Mouse (Mus musculus) layer of hippocampus, postnatal 25 days (tissue): Measurements from ENCODE around the gene Dnah9. TPM values are rescaled to one million over a fixed set of nuclear protein-coding genes. Genes with fewer than 3 reads are reported as not detected.
A peak's percentile ranks its signal among the peaks of the same experiment; 100 is the strongest.

Experiments used
- DNase-seq, 2 experiments: peaks; one replicate each; pipeline ENCODE4 v3.0.0; 2022; ENCODE audit warnings: mixed read lengths in 2 of 2, low spot score in 1 of 2; ENCODE audit errors: extremely low spot score in 1 of 2
- total RNA-seq, 2 experiments: library from RNA; stranded (reverse); gene quantifications; 2 replicates each; pipeline ENCODE4 v1.2.3; 2021

The Dnah9 gene
- total RNA-seq, 2 experiments from 2014 or later = 12.1 to 18.9 TPM

DNA sequence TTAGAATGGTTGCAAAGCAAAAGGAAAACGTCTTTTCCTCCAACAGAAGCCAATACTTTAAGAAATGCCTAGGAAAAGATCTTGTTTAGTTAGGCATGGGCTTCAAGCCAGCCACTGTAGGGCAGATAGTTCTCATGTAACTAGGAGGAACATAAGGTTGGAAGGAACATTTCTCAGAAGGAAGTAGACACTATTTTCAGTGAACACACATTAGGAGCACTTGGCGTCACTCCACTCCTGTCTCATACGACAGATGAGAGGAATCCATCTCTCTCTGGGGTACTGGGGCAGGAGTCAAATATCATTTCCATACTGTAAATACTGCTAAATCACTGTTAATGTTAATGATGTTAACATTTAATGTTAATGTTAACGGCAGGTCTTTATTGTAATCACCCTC, 238.0 kb downstream of the Dnah9 start:
- no peak for DNase-seq

DNA sequence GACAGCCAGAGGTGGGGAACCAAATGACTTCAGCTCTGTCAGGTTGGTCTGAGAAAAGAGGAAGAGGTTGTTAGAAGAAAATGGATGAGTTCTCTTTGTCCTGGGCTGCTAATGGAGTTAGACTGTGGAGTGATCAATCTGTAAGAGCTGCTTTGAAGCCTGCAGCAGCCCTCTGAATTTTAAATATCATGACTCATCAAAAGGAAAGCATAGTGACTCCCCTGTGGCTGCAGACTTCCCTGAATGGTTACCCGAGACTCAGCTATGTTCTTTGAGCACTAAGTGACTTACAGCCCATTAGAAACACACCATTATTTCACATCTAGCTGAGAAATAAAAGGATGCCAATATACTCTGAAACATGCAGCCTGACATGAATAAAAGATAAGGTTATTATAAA, 240.4 kb downstream of the Dnah9 start:
- DNase-seq = no peak

DNA sequence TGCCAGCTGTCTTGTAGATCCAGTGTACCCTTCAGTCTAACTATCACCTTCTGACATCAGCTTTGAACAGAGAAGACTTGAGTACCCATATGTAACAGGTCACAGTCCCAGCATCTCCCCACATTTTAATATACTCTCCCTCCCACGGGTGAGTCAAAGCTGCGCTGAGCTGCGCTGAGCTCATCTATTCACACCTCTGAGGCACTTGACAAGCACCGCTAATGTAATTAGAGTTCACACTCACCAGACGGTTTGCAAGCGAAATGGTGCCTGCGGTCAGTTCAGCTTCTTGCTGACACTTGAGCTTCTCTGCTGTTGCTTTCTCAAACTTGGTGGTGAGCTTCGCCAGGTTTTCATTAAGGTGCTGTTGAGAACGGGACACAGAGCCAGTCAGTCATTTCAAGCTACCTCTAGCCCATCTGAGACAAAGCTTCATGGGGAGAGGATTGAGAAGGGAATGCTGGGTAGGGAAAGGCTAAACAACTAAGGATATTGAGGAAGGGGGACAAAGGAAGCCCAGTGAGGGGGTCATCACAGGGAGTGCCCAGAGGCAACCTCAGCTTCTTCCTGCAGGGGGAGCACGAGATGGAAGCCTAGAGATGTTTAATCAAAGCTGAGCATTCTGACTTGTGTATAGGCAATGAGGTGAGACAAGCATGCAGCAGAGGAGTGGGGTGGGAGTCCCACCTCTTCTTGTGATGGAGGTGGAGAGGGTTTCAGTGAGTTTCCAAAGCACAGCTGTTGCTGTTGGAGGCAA, 249.7 kb downstream of the Dnah9 start:
- DNase-seq = peak in 1 of 2 experiments; percentile 35

DNA sequence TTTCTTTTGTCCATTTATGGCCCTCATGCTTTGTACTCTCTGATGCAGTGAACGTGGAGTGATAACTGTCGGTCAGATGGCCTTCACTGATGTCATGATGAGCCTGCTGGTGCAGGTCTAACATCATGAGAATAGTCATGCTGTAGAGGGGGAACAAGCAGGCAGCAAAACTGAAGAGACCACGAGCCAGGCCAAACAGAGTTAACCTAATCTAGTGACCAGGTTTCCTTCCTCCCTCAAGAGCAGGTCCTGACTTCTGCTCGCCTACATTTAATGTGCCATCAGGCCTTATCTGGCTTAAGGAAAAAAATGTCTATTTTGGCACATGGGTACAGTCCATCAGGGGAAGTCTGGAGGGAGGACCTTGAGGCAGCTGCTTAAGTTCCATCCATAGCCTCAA, 259.2 kb downstream of the Dnah9 start:
- no peak for DNase-seq

DNA sequence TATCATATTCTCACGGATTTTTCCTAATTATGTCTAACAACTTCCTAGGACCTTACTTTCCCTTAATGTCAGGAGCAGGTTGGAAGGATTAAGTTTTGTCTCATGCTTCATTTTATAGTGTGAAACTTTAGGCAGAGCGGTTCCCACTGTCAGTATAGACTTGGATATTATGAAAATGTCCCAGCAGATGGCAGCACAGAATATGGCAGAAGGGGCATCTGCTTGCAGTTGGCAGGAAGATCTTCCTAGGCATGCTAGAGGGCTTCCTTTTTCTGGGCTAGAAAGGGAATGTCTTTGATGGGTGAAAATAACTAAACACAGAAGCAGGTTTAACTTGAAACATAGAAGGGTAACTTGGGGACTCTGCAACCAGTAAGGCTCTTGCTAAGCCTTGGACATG, 262.9 kb downstream of the Dnah9 start:
- peak in 1 of 2 experiments; percentile 55 for DNase-seq

DNA sequence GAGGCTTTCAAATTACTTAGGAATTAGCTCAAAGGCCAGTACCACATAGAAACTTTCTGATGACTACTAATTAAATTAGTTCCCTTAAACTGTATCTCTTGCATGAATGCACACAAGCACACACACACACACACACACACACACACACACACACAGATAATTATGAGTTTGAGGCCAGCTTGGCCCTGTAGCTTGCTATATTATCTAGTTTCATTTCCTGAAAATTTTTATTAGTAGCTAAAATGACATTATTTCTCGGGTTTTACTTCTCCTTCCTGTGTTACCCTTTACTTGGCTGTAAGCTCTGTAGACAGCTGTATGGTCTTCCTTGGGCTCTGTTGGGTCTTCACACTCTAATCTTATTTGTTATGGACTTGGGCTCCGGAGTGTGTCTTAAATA, 264.4 kb downstream of the Dnah9 start:
- DNase-seq = no peak

DNA sequence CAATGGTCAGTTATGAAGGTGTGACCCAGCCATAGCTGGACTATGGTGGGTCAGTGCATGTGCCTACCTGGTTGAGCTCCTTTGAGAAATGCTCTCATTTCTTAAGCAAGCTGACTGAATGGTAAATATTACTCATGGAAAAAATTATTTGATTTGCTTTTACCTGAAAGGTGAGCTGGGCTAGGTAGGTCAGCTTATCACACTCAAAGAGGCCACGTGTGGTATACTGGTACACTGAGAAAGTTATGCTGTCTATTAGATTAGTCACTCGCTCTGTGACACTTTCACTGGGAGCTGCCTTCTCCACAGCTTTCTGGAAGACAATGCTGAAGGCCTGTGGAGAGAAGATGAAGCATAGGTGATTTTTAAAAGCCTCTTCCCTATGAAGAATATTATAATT, 286.9 kb downstream of the Dnah9 start:
- DNase-seq = no peak

DNA sequence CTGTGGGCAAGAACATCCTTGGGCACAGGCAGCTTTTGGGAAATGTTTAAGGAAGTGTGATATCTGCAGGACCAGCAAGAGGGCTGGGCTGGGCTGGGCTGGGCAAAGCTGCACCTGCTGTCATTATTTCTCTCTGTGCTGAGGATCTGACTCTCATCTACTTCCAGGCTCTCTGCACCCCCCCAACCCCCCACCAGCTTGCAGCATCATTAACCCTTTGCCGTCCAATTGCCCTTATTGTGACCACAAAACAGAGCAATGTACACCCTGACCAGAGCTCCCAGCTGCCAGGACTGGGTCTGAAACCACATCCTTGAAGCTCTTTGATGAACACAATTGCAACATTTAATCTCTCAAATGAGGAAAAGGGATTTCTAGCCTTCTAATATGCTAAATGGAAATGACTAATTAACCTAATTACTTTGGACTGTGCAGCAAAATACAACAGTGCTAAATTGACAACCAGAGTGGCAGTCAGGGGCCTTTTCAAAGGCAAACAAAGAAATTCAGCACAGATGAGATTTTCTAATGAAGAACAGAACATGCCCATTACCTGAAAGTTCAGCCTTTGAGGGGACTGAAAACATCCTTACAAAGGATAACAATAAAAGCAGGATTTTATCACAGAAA, 291.1 kb downstream of the Dnah9 start:
- DNase-seq = no peak

DNA sequence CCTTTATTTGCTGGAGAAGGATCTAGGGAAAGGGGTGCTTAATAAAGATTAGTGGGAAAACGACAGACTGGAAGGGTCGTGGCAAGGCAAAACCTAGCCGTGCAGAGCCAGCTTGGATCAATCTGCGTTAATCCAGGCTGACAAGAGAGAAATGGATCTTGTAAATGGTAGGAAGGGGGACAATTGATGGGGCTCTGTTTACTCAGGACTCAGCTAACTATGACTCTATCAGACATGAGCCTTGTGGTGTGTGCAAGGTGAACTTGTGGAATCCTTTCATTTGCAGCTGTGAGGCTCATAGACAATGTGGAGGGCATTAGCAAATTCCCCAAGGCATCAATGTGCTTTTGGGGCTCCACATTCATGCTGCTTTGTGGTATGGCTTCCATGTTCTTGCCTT, 306.9 kb downstream of the Dnah9 start:
- no peak for DNase-seq

DNA sequence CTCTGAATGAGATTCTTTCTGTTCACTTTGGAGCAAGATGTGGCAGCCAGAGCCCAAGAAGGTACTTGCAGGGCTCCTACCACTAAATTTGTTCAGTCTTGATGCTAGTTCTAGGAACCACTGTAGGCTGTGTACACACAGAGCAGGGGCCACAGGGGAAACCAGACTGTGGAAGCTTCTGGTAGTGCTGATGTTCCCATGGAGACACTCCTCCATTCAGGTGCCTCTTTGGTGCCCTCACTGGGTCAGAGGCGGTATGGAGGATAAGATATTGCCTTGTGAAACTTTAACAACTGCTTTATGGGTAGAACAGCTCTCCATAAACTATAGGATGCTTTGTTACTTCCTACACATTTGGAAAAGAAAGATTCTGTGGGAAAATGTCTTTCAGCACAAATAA, 316.3 kb downstream of the Dnah9 start:
- peak in 1 of 2 experiments; percentile 25 for DNase-seq

DNA sequence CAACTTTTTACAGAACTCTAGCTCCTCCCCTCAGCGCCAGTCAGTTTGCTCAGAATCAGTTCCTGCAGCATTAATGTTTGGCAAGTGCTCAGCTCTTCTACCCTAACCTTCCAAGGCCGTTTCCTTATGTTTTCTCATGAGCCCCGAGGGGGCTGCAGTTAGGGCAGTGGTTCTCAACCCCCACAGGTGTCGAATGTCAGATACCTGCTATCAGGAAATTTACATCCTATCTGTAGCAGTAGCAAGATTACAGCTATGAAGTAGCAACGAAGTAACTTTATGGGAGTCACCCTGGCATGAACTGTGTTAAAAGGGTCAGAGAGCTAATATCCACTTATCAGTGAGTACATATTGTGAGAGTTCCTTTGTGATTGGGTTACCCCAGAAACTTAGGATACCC, 321.9 kb downstream of the Dnah9 start:
- no peak for DNase-seq

DNA sequence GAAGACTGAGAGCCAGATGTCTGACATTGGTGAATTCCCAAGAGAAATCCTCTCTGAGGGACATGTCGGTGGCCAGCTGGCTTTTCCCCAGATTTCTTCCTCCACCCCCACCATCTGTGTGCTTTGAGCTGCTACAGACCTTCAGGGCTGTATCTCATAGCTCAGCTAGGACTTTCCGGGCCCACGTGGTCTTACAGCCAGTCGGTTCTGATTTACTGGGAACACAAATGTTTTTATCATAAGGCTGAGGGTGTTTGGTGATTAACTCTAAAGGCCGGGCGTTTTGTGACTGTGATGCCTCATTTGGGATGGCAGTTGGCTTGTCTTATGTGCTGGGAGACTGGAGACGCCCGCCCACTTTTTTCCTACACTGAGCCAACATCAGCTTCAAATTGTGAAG, 329.4 kb downstream of the Dnah9 start:
- peak; percentile 23 to 27 for DNase-seq

DNA sequence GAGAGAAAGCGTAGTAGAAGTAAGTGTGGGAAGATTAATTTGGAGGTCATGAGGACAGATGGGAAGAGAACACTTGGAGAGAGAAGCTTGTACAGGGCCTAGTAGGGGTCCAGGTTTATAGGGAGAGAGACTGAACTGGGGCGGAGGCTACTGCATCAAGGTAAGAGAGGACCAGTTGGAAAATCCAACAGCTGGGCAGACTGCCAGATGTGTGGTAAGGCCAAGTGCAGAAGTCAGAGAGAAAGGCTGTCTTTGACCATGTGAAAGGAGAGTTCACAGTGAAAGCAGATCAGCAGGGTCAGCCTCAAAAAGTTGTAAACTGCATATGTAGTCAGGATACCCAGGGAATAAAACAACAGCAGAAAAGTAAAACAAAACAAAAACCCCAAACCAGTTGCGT, 343.8 kb downstream of the Dnah9 start:
- no peak for DNase-seq

DNA sequence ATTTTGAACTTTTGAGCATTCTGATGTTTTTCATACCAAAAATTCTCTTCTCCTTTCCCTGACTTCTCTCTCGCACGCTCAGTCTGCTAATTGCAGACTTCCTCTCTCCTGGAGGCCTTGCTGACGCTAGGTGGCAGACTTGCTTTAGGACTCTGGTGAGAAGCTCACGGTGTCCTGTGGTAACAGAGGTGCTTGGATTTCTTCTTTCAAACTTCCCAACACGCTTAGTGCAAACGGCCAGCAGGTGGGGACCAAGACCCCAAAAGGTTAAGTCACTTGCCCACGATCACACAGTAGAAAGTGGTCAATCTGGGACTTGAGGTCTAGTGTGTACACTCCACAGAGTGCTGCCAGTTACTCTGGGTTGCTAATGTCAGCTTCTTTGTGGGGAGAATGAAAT, 347.5 kb downstream of the Dnah9 start:
- DNase-seq = peak; percentile 37 to 83

DNA sequence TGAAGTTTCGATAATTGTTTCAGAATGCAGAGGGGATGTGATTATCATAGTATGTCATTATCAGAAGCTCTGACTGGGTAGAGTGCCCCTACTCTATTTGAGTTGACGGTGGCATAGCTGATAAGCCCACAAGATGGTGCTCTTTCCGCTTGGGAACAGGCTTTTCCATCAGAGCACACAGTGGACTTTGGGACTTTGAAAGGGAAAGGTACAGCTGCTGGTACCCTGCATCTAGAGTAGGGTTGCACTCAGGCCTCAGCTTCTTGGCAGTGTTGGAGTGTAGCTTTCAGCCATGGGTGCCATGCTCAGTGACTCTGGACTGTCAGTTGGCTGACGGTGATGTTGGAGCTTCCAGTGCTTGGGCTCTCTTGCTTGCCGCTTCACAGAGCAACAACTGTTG, 348.1 kb downstream of the Dnah9 start:
- DNase-seq = no peak

DNA sequence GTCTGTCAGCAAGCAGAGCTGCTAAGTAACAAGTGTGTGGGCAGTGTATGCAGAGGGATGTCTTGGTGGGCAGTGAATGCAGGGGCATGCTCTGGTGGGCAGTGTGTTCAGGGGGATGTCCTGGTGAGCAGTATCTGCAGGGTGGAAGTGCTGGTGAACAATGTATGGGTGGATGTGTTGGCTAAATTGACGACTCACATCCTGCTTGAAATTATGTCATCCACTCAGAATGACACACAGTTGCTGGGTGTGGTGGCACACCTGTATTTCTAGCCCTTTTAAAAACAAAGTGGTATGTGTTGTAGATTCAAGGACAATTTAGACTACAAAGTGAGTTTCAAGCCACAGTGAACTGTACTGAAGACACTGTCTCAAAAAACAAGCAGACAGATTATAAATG, 350.2 kb downstream of the Dnah9 start:
- no peak for DNase-seq

DNA sequence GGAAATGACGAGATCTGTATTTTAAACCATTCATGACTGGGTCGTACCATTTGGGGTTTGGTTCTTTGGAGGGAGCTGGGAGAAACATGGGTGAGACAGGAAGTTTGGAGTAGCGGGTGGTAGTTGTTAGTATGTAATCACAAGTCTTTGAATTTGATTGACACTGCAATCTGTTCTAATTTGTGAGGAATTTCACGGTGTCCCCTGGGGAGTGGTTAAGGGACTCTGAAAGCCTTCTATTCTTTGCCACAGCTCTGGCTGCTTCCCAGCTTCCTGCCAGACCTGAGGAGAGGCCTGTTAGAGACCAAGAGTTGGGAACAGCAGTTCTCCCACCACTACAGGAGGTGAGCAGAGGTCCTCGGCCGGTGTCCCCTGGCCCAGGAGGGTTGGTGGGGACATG, 352.1 kb downstream of the Dnah9 start:
- DNase-seq = no peak

DNA sequence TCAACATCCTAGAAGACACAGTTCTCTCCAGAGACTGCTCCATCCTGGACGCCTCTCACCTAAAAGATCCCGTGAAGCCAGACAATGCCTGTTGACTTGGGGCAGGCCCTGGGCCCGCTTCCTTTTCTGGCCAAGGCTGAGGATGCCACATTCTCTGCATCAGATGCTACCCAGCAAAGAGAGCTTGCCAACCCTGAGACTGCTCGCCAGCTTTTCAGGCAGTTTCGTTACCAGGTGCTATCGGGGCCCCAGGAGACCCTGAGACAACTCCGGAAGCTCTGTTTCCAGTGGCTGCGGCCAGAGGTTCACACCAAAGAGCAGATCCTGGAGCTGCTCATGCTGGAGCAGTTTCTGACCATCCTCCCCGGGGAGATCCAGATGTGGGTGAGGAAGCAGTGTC, 354.0 kb downstream of the Dnah9 start:
- DNase-seq = no peak

DNA sequence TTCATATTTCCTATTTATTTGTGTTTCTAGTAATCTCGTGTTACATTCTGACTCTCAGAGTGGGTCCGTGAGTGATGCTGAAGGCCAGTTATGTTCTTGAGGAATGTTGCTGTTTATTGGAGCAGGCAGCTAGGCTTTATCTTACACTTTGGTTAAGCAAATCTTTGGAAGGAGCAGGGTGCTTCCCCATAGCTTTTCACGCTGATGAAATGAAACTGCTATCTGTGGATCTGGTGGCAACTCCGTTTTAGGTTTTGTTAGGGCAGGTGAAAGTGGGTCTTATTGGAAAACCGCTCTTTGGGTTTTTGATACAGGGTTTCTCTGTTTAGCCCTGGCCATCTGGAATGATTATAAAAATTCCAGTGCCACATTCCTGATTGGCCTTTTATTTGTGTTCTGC, 356.3 kb downstream of the Dnah9 start:
- DNase-seq = no peak

DNA sequence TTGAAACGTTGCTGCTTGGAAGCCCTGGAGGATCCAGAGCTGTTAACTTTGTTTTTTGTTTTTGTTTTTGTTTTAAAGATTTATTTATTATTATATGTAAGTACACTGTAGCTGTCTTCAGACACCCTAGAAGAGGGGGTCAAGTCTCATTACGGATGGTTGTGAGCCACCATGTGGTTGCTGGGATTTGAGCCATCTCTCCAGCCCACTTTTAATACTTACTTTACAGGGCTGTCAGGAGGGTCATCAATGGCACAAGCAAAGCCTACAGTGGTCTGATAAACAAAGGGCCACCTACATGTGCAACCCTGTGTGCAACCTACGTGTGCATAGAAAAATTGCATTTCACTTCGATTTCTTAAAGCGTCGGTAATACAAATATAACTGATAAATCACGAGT, 360.8 kb downstream of the Dnah9 start:
- DNase-seq = no peak

DNA sequence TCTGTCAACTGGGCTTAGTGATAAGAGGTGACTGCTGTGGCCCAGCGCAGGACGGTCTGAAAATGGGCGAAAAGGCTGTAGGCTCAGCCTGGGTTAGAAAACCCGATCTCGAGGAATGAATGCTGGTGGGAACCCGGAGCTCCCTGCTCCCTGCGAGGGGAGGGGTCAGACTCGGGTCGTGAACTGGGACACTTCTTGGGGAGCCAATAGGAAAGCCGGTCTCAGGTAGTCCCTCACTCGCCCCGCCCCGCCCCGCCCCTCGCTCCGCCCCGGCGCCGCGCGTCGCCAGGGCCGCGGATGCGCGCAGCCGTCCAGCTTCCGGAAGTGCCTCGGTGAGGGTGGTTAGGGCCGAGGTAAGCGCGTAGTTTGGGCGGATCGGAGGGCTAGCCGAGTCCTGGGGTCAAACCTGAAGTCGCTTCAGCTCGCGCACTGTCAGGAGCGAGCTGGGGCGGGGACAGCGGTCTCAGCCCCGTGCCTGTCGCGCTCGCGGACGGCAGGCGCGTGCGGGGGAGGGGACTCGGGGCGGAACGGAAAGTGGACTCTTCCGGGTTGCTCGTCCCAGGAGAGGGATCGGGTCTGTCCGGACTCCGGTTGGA, 361.3 kb downstream of the Dnah9 start, which contains the start of gene Zkscan6:
Zkscan6 (plus strand) TSS at position 267 of the 596 bp plus-strand sequence.
- DNase-seq = peak; percentile 66 to 77
